Mouse (Mus musculus): ENCODE data around the gene Nfia.

Gene Nfia

DNA sequence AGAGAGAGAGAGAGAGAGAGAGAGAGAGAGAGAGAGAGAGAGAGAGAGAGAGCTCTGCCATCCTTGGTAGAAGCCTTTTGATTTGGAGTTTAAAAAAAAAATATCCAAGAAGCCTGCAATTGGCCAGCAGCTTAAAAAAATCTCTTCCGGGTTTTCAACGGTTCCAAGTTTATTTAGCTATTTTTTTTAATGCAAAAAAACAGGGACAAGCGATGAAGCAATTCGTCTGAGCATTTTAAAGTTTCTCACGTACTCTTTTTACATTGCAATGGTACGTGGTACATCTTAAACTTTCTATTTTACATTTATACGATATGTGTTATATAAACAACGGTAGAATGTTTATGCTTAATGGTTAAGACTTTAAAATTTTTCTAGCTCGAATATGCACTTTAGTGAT lies at the start of gene Nfia:
TSS of gene Nfia (plus strand) at position 94 of the 400 bp plus-strand sequence.
- no peak for DNase-seq

DNA sequence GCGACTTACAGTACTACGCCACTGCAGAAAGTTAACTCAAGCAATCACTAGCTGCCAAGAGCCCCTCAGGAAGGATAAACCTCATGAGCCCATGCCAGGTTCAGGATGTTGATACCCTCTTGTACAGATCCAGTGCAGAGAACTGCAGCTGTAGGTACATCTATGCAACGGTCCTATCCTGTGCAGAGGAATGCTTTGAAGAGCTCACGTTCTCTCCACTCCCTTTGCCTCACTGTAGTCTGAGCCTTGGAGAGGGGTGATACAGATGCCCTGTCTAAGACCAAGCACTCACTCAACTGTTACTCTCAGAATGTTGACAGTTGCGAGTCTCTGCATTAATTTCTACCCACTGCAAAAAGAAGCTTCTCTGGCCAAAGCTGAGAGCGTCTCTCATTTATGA lies 49.2 kb upstream of the Nfia start:
- no peak for DNase-seq

DNA sequence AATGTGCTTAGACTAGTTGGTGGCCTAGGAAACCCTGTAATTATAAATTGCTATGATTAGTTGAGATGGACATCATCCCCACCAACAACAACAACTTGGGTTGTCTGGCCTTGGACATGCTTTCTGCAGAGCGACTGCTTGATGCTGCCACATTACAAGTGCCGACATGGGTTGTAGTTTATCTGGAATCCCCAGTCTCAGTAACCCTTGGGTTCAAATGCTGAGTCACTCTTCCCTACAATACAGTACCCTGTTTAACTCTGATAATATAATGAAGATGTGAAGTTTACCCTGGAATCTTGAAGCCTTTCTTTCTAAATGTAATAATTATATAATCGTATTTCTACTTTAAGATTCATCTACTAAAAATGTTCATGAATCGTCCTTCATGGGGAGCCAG lies 44.0 kb upstream of the Nfia start:
- DNase-seq = no peak

DNA sequence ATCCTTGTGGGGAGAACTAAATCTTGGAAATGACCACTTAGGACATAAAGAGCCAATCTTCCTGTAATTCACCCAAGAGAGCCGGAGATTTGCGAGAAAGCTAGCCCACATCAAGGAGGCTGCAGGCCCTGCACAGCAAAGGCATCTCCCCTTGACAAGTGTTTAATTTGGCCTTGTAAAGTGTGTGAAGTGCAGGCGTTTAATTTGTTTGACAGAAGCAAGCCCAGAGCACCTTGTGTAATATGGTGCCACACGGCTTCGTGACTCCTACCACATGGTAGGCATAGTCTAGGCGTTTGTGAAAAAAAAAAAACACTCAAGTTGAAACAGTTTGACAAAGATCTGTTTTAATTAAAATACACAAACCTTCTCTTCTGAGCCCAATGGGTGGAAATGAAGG lies 42.5 kb upstream of the Nfia start:
- DNase-seq = no peak

DNA sequence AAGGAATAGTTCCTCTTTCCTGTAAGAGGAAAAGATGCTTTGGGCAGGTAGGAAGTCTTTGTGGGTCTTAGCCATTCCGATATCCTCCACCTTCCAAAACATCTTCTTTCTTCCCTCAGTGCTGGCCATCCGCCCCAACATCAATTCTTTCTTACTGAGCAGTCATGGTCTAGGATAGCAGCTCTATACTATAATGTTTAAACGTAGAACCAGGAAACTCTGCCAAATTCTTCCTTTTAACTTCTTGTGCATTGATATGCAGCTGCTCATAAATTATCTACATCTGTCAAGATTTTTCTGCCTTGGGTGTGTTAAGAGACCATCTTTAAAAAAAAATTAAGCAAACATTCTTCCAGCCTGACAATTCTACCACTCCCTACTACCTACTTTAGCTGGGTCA lies 42.1 kb upstream of the Nfia start:
- DNase-seq = no peak

DNA sequence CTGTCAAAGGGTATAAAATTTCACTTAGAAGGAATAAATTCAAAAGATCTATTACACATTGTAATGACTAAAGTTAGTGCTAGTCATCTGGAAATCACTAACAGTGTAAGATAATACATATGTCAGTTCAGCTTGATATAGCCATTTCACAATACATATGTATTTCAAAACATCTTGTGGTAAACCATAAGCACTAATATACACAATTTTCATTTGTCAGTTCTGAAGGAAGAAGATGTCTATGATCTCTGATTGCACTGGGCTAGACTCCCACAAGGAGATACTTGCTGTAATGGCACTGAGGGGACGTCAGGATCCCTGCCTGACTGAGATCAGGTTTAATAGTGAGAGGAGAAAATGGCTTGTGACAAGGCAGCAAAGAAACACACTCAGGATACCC lies 39.1 kb upstream of the Nfia start:
- DNase-seq = no peak

DNA sequence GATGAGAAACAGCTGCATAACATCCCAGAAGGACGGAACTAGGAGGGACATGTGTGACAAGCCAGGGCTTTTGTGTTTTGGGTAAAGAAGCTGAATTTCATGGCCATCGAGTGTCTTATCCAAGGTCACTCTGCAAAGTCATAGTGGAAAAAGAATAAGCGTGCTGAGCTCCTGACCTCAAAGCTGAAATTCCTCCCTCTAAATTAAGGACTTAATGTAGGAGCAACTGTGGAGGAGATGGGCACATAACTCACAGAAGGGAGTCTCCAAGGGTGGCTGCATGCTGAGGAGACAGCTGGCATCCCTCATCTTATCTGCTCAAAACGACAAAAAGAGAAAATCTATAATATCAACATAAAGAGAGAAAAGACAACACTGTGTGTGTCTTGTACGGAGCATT lies 28.6 kb upstream of the Nfia start:
- DNase-seq = no peak

DNA sequence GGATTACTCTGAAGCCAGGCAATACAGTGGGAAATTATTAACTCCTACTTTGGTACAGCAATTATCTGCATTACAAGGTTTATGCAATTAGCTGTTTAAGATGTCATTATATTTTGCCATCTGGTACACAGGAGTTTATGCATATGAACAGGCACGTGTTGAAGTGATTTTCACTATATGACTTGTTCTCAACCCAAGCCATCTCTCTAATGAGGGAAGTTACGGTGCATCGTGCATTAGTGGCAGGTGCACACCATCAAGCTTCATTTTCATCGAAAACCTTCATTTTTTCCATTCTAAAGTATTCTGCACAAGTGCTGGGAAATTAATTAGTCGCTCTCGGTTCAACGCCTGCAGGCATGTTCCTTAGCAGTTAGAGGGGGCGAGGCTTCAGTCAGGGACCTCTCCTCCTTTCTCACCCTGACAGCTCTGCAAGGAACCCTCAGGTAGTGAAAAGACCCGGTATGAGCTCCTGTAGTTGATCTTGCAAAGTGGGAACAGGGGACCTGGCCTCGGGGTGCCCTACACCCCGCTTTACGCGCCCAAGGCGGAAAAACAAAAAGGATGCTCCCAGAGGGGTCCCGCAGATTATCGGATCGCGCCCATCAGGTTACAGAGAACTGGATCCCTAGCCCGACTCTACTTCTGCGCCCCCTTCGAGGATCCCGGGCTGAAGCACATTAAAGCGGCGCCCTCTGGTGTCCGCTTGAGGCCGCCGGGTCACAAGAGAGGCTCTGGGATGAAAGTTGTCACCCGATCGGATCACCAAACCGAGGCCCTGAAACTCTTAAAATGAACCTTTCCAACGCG lies 27.0 kb upstream of the Nfia start:
- DNase-seq = peak; percentile 55 to 57

DNA sequence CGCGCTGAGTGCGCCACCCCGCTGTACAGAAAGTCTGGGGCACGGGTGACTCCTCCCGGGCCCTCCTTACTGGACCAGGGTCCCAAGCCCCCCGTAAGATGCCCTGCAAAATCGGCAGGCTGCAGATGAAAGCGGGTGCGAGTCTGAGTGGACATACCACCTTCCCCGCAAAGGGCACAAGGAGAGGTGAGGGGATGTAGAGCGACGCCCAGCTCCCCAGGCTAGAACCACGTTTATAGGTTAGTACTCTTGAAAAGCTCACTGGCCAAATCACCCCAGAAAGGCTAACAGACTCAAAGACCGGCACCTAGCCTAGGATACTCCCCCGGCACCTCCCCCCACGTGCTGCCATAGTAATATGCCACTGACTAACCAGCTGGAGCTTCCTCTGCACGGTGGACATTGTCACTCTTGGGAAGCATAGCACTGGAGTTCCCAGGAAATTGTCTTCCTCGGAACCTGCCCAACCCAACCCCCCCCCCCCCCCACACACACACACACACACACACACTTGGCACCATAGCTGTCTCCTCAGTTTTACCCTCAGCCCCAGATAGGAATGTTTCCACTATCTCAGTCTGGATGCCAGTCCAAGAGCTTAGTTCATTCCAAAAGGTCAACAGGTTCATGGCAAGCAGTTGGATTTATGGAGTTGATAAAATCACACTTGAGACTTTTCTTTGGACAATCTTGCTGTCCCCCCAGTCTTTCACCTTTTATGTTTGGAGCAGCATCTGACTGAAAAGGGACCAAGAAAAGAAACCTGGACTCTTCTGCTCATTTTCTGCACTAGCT lies 26.2 kb upstream of the Nfia start:
- no peak for DNase-seq

DNA sequence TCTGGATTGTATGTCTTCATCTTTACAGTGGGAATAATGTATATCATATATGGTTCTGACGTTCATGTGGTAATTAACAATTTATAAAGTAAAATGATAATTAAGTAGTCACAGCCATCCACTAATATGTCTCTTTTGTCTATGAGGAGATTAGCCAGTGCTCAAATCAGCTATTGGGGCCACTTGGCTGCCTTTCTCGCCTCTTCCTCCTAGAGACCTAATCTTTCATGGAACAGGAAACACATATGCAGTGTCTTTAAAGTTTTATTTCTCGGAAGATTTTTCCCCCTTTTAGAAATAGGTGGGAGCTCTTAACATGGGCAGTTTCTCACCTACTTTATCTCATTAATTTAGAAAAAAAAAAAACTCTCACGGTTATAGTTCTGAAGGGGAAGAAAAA lies 22.1 kb upstream of the Nfia start:
- no peak for DNase-seq

DNA sequence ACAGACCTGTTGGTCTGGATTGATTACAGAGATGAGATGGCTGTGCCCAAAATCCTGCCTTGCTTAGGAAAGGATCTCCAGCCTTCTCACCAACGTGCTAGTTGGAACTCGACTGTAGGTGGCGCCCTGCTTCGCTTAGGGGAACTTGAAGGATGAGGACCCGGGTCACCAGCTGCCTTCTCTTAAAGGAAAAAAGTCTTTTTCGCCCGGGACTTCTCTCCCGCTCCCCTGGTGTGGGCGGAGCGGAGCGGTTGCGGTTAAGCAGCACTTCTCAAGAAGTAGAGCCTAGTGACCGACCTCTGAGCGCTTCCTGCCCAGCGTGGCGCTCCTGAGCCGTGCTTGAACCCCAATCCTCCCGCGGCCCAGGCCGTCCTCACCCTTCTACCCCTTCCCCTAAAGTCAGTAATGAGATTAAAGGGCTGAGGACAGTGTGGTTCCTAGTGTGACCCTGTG lies 21.5 kb upstream of the Nfia start:
- peak; percentile 78 to 86 for DNase-seq

DNA sequence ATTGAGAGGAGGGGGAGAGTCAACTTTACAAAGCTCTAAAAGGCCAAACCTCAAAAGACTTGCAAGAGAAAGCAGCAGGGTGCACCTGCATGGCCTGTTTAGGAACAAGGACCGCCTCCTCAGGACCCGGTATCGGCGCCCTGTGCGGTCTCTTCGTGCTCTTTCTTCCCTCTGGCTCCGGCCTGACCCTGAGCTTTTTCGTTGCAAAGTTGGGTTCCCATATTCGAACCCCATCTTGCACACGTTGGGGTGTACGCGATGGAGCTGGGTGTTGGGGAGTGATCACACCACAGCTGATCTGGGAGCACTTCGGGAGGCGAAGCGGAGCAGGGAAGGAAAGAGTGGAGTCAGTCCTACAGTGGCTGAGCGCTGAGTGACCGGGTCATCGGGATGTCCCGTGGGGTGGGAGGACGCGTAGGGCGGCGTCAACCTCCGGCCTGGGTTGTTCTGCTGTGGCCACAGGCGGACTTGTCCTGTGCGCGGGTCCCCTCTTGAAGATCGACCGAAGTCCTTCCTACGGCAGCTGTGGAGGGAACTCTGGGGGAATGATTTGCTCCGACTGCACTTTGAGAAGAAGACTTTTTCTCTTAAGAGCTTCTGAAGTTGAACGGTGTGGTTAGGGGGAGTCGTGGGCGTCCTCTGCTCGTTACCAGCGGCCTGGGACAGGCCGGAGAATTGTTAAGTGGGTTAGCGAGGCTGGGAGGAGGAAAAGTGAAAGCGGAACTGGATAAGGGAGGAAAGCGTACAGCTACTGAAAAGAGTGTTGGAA lies 20.9 kb upstream of the Nfia start:
- DNase-seq = peak in 1 of 2 experiments; percentile 41

DNA sequence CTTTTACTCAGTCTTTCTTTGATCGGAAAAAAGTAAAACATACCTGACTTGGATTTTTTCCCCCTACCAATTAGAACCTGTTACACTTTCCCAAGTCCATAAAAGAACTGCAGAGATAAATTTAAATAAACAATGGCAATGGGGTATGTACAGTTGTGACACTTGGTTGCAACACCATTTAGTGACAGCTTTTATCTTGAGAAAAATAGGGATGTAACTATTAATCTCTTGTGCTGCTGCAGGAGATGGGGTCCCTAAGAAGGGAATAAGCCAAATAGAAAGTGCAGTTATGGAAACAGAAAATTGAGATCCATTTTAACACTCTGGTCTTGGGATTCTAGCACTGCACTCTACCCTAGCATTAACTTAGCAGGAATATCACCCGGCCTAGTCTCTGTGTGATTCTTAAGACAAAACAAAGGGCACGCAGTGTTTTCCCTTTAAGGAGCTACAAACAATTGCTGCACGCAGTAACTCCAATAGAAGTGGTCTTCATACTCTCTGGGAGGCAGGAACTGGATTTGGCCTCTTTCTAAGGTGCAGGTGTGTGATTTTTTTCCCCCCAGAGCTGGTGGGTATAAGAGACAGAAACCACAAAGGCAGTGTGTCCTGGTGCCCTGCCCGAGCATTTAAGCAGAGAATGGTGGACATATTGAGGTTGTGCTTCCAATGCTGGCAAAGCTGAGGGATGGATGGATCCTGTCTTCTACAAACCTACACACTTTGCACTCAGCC lies 20.1 kb upstream of the Nfia start:
- no peak for DNase-seq

DNA sequence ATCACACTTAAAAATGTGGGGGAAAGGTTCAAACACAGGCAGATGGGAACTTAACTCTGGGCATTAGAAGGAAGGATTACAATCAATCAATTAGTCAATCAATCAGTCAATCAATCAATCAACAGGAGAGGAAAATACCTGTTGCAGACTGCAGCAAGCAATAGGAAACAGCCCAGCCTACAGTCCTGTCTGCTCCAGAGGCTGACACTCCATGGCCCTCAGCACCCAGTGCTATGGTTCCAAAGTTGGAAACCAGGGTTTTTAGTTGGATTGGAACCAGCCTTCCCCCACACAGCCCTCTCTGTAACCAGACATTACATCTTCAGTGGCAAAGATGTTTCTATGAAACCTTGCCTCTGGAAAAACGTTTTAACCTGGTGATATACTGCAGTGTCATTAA lies 19.0 kb upstream of the Nfia start:
- no peak for DNase-seq

DNA sequence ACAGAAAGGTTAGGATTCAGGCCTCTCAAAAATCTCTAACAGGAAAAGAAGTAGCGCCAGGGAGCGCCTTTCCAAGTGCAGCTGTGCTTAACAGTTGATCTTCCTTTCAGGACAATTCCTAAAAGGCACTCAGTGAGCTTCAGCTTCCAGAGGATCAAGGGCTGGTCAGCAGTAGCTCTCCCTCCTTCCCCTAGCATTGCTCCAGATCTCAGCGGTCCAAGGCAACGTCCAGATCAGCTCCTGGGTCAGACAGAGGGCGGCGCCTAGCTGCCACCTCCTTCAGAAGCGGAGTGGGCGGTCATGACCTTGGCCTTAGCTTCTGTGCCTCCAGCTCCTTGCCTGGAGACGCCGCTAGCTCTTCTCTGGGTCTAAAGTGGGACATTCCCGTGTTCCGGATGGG lies 18.3 kb upstream of the Nfia start:
- no peak for DNase-seq

DNA sequence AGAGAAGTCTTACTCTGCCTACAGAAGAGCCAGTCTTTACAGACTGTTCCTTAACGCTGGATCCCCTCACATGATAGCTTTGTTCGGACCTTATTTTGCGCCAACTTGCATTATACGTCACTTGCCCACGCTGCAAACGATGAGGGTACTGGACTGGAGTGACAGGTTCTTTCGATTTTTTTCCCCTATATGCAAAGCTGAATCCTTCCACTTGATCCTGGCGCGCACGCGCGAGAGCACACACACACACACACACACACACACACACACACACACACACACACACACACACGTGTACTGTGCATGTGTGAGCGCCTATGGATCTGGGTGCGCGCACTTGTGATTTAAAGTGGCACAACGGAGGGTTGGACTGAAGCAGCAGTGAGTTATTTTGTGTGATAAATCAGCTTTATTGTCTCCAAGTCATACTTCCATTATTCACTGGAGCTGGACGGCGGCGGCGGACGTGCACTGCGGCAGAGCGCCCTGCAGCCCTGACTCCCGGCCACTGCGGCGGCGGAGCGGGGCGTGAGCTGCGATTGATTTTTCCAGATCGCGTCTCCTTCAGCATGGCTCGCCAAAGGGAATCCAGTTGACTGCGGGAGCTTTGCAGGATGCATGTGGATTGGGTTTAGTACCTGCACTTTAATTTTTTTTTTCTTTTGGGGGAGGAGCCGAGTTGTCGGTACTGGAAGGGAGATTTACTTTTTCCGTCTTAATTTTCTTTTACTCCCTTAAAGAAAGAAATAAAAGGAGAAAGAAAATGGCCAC lies 15.1 kb upstream of the Nfia start:
- no peak for DNase-seq

DNA sequence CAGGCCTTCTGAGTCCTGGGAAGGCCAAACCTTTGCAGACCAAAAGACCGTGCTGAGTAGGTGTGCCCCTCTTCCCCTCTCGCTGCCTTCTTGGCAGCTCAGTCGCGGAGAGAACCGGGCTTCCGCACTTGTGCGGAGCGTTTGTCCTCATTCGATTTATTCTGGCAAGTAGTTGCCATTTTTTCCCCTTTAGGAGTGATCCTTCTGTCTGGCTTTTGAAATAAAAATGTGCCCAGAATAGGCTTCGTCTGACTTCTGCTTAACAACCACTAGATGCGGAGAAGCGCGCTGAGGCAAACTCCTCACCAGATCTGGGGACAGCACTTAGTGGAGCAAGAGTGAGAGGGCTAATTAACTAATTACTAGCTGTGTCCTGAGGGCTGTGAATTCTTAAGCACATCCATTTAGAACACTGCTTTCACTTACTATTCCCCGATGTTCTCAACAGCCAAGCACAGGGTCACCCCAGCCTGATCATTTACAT lies 14.5 kb upstream of the Nfia start:
- DNase-seq = no peak

DNA sequence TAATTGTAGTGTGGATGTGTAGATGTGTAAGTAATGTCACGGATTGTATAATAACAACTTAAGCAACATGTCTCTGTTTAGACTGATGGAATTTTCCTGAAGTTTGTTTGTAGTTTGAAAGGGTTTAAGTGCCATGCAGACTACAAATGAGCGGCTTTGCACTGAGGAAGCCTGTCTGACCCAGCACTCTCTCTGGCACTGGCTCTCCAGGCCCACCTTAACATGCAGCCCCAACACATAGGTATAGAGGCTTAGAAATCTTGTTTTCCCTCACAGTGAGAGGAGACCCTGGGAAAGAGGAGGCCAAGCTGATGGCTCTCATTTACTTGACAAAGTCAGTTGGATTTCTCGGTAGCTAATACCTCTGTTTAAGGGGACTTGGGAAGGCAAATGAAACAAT lies 13.9 kb upstream of the Nfia start:
- no peak for DNase-seq

DNA sequence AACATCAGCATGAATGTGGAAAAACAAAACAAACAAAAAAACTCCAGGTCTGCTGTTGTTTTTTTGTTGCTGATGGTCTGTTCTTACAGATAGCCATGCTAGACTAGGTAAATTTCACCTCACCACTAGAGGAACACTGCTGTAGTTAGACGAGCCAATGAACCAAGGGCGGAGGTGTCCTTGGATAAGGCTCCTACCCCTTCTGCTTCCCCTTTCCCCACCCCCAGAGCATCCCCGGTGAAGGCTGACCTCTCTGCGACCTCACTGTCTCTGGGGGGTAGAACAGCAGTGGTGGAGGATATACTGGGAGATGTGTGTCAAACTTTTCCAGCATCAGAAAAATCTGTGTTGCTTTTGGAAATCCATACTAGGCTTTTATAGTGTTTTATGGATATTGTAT lies 7.9 kb upstream of the Nfia start:
- DNase-seq = no peak

DNA sequence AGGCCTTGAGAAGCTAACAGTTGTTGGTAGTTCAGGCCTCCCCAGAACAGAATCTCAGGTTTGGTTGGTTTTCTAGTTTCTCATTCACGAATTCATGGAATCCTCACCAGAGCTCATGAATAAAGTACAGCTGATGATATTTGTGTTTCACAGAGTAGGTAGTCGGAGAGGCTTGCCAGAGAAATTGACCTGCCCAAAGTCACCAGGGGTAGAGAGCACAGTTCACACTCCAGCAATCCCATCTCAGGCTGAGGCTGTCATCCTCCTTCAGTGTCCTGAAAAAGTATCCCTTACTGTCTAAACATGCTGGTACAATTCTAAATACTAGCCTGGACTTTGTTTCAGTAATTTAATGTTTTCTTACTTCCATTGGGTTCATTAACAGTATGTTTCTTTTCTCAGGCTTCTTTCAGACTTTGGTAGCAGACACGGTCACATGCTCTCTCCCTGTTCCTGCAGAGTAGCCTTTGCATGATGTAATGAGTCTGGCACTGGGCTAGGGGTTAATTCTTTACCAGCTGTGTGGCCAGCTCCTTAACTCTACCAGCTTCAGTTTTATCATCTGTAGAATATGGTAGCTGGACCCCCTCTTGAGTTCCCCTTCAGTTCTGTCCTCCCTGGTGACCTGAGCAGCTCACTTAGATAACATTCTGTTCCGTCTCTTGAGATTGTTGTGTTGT lies 7.1 kb upstream of the Nfia start:
- DNase-seq = no peak

DNA sequence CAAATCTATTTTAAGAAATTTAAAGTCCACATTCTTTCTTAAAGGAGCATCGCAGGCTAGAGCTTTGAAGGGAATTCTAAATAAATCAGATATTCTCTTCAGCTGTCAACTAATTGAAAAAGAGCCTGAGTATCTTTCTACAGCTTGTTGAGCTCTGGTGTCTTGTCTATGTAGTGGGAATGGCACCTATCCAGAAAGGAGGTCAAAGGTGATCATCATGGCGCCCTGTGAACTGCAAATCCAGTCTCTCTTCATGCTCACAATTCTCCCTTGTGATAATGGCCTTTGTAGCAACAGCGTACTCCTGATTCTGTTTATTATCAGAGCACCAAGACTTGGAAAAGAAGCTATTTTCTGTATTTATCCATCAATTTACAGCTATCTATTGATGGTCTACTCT lies 6.4 kb upstream of the Nfia start:
- DNase-seq = no peak

Measured in thymus, adult 18-20 months (tissue).